Mouse (Mus musculus) embryonic facial prominence, embryonic 11.5 days (tissue): ENCODE data around the gene Ppp1r9a. TPM values are rescaled to one million over a fixed set of nuclear protein-coding genes. Genes with fewer than 3 reads are reported as not detected.

ENCODE experiments used
- ATAC-seq: fragments of 200-750 bp; cut with Nextera tagmentation; replicated peaks from 2 replicates; pipeline ENCODE4 v1.8.0; 2017; ENCODE audit warnings: low read depth; ENCODE audit not compliant: insufficient number of reproducible peaks, low FRiP score, low TSS enrichment
- DNase-seq: peaks from one replicate; pipeline ENCODE4 v3.0.0-alpha.2; 2015; ENCODE audit warnings: low spot score
- H3K27ac ChIP-seq: fragments of 300-500 bp; sonication (generic); replicated peaks from 2 replicates; pipeline ENCODE4 v1.5.1; 2014; ENCODE audit warnings: mild to moderate bottlenecking, low read depth, low read length, control low read depth
- H3K27me3 ChIP-seq: fragments of 300-500 bp; sonication (generic); 2 replicates; pipeline ENCODE4 v1.6.1; 2014; ENCODE audit warnings: mild to moderate bottlenecking, low read length, moderate library complexity, mixed read lengths; ENCODE audit not compliant: control insufficient read depth, insufficient read depth
- H3K36me3 ChIP-seq: fragments of 300-500 bp; sonication (generic); replicated peaks from 2 replicates; pipeline ENCODE4 v1.6.1; 2014; ENCODE audit warnings: low read depth, mild to moderate bottlenecking, low read length, moderate library complexity, mixed read lengths; ENCODE audit not compliant: control insufficient read depth, insufficient read depth
- H3K4me1 ChIP-seq: fragments of 300-500 bp; sonication (generic); 2 replicates; pipeline ENCODE4 v1.6.1; 2014; ENCODE audit warnings: low read length, mixed read lengths; ENCODE audit not compliant: control insufficient read depth, insufficient read depth
- H3K4me2 ChIP-seq: fragments of 300-500 bp; sonication (generic); 2 replicates; pipeline ENCODE4 v1.6.1; 2014; ENCODE audit warnings: low read depth, mild to moderate bottlenecking, control low read depth, low read length, moderate library complexity
- H3K4me3 ChIP-seq: fragments of 300-500 bp; sonication (generic); 2 replicates; pipeline ENCODE4 v1.5.1; 2014; ENCODE audit warnings: low read depth, low read length, control low read depth
- H3K9ac ChIP-seq: fragments of 300-500 bp; sonication (generic); replicated peaks from 2 replicates; pipeline ENCODE4 v1.6.1; 2014; ENCODE audit warnings: mild to moderate bottlenecking, control low read depth, low read length
- H3K9me3 ChIP-seq: fragments of 300-500 bp; sonication (generic); replicated peaks from 2 replicates; pipeline ENCODE4 v1.6.1; 2016; ENCODE audit warnings: mild to moderate bottlenecking, low read length, inconsistent platforms, mixed read lengths; ENCODE audit not compliant: control insufficient read depth
- WGBS: fragments of 180-500 bp; shearing (Covaris S2); extraction: QIAGEN DNeasy Blood & Tissue Kit; methylation state at CpG from one replicate; pipeline ENCODE4 v1.1.7; 2014; 5-methylcytosine and 5-hydroxymethylcytosine counted together
- polyA plus RNA-seq: library from polyadenylated mRNA; unstranded; fragments of >200 nt; fragmentation: Nextera tagmentation; extraction: Ambion mirVana; gene quantifications from 2 replicates; pipeline ENCODE4 v1.2.1, GENCODE M21; 2014

The Ppp1r9a gene
- polyA plus RNA-seq, 1 experiment from 2014 or later: 14.4 TPM

GRCm38 (mm10) chr6:5022677-5023076 lies 120.0 kb downstream of the Ppp1r9a start:
- H3K36me3 ChIP-seq: no peaks in the 10 kb centered on the region
- DNase-seq (no peak), ATAC-seq (no peak)
- H3K27ac ChIP-seq: no peak overlapping the region
- 92% methylated on average over 5 of the region's 5 CpGs for WGBS
- H3K4me2 ChIP-seq: no peak overlapping the region
- H3K9ac ChIP-seq: no peak overlapping the region
- H3K27me3 ChIP-seq: no peaks in the 10 kb centered on the region
- H3K4me1 ChIP-seq: no peaks in the 10 kb centered on the region
- no peak overlapping the region for H3K4me3 ChIP-seq
- H3K9me3 ChIP-seq: no peaks in the 10 kb centered on the region

- H3K9ac ChIP-seq: no peak overlapping the region
- no peaks in the 10 kb centered on the region; the same call in 1 of the 2 replicates for H3K4me1 ChIP-seq
- ATAC-seq (no peak), DNase-seq (no peak)
- WGBS: 83% methylated on average over 7 of the region's 7 CpGs
- H3K4me2 ChIP-seq: no peak overlapping the region
- H3K4me3 ChIP-seq: no peak overlapping the region
- no peak overlapping the region for H3K27ac ChIP-seq
- H3K27me3 ChIP-seq: no peaks in the 10 kb centered on the region
- H3K36me3 ChIP-seq: no peaks in the 10 kb centered on the region
- H3K9me3 ChIP-seq: no peaks in the 10 kb centered on the region
Observed at GRCm38 (mm10) chr6:5024893-5025292, 122.2 kb downstream of the Ppp1r9a start.

GRCm38 (mm10) chr6:5026772-5027171 lies 124.1 kb downstream of the Ppp1r9a start:
- Histone ChIP-seq H3K27ac (no peak overlapping the region), H3K27me3 (no peaks in the 10 kb centered on the region), H3K9ac (no peak overlapping the region), H3K4me3 (no peak overlapping the region), H3K36me3 (no peaks in the 10 kb centered on the region), H3K4me2 (no peak overlapping the region), H3K4me1 (no peaks in the 10 kb centered on the region; the same call in 1 of the 2 replicates), H3K9me3 (no peaks in the 10 kb centered on the region)
- no peak for ATAC-seq
- DNase-seq: no peak
- 74% methylated on average over 3 of the region's 3 CpGs for WGBS

- Histone ChIP-seq H3K4me1 (no peaks in the 10 kb centered on the region; the same call in 1 of the 2 replicates), H3K4me2 (no peak overlapping the region), H3K27me3 (no peaks in the 10 kb centered on the region), H3K9me3 (no peaks in the 10 kb centered on the region), H3K9ac (no peak overlapping the region), H3K4me3 (no peak overlapping the region), H3K36me3 (no peaks in the 10 kb centered on the region), H3K27ac (no peak overlapping the region)
- DNase-seq (no peak), ATAC-seq (no peak)
- 82% methylated on average over 2 of the region's 2 CpGs for WGBS
Observed at GRCm38 (mm10) chr6:5027213-5027612, 124.5 kb downstream of the Ppp1r9a start.

- H3K27ac ChIP-seq: no peak overlapping the region
- H3K4me1 ChIP-seq: no peaks in the 10 kb centered on the region; the same call in 1 of the 2 replicates
- H3K27me3 ChIP-seq: no peaks in the 10 kb centered on the region
- H3K4me2 ChIP-seq: no peak overlapping the region
- H3K9me3 ChIP-seq: no peaks in the 10 kb centered on the region
- 45% methylated on average over 5 of the region's 5 CpGs for WGBS
- ATAC-seq (no peak), DNase-seq (no peak)
- no peaks in the 10 kb centered on the region for H3K36me3 ChIP-seq
- no peak overlapping the region for H3K4me3 ChIP-seq
- H3K9ac ChIP-seq: no peak overlapping the region
Observed at GRCm38 (mm10) chr6:5027801-5028200, 125.1 kb downstream of the Ppp1r9a start.

GRCm38 (mm10) chr6:5029205-5029927 lies 126.6 kb downstream of the Ppp1r9a start:
- H3K27ac ChIP-seq: no peak overlapping the region; the same call in 1 of the 2 replicates
- no peak overlapping the region for H3K9ac ChIP-seq
- no peak for DNase-seq
- no peak for ATAC-seq
- H3K4me2 ChIP-seq: no peak overlapping the region
- no peak overlapping the region for H3K4me3 ChIP-seq
- H3K36me3 ChIP-seq: no peaks in the 10 kb centered on the region
- no peaks in the 10 kb centered on the region for H3K9me3 ChIP-seq
- H3K4me1 ChIP-seq: no peaks in the 10 kb centered on the region; the same call in 1 of the 2 replicates
- no peaks in the 10 kb centered on the region for H3K27me3 ChIP-seq
- WGBS: 72% methylated on average over 13 of the region's 13 CpGs

GRCm38 (mm10) chr6:5029956-5030355 lies 127.2 kb downstream of the Ppp1r9a start:
- Histone ChIP-seq H3K9me3 (no peaks in the 10 kb centered on the region), H3K27me3 (no peaks in the 10 kb centered on the region), H3K4me3 (no peak overlapping the region), H3K4me1 (no peaks in the 10 kb centered on the region; the same call in 1 of the 2 replicates), H3K9ac (no peak overlapping the region), H3K36me3 (no peaks in the 10 kb centered on the region), H3K4me2 (no peak overlapping the region), H3K27ac (no peak overlapping the region)
- DNase-seq: no peak
- no peak for ATAC-seq
- 94% methylated on average over 5 of the region's 5 CpGs for WGBS

- ATAC-seq: no peak
- WGBS: 89% methylated on average over 5 of the region's 5 CpGs
- H3K27me3 ChIP-seq: no peaks in the 10 kb centered on the region
- no peaks in the 10 kb centered on the region for H3K36me3 ChIP-seq
- H3K9ac ChIP-seq: no peak overlapping the region
- no peak overlapping the region for H3K27ac ChIP-seq
- no peak overlapping the region for H3K4me3 ChIP-seq
- H3K4me1 ChIP-seq: no peaks in the 10 kb centered on the region; the same call in 1 of the 2 replicates
- H3K9me3 ChIP-seq: no peaks in the 10 kb centered on the region
- DNase-seq: no peak
- H3K4me2 ChIP-seq: no peak overlapping the region
Observed at GRCm38 (mm10) chr6:5032986-5033633, 130.4 kb downstream of the Ppp1r9a start.
